Mouse (Mus musculus): ENCODE measurements at regions not wholly inside any gene's neighbourhood (a gene's known extent, or its start where the extent isn't known, plus 50 kb on each side); places are given as distances from the start of the nearest gene placed in this dataset.

DNA sequence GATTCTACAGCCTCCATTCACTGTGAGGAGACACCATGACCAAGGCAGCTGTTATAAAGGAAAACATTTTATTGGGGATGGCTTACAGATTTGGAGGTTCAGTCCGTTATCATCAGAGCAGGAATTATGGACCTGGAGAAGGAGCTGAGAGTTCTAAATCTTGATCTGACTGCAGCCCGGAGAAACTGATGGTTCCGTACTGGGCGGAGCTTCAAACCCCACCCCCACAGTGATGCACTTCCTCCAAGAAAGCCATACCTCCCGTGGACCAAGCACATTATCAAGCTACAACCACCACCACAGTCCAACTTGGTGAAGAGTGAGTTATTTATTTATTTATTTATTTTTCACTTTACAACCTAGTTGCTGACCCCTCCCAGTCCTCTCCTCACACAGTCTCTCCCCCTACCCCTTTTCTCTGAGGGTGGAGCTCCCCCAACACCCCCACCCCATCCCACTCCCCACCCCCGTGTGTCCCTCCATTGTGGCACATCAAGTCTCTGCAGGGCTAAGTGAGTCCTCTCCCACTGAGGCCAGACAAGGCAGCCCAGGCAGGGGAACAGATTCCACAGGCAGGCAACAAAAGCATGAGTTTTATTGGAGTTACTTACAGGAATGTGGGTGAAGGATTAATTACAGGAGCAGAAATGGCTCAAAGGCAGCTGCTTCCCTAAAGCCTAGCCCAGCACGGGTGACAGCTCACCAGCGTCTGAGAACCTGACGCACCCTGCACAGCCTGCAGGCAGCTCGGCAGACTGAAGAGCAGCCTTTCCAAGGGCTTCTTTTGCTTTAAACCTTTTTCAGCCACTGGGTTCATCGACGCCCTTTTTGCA, 67.8 kb upstream of the Enpep start (continued):
- TF ChIP-seq MAFK (IDR thresholded peaks at IDR 0.05; ENCODE audit: insufficient replicate concordance, low read length) (no peak), MAX (IDR thresholded peaks at IDR 0.05; ENCODE audit: low read length) (peak; percentile 32; the same call in 1 of the 2 replicates), NRF1 (IDR thresholded peaks at IDR 0.05; ENCODE audit: low read depth, low read length) (no peak), RCOR1 (conservative IDR thresholded peaks at IDR 0.05; ENCODE audit: low read depth, low read length) (no peak), JUN (IDR thresholded peaks at IDR 0.05; ENCODE audit: insufficient read depth, low read depth, low read length) (no peak), MEF2A (IDR thresholded peaks at IDR 0.05; ENCODE audit: borderline replicate concordance, low read depth, low read length) (no peak), TBP (conservative IDR thresholded peaks at IDR 0.05; ENCODE audit: low read depth, low read length) (peak; percentile 71), ZMIZ1 (IDR thresholded peaks at IDR 0.05; ENCODE audit: low read depth, low read length) (peak; percentile 59; the same call in 1 of the 2 replicates), SMC3 (IDR thresholded peaks at IDR 0.05; ENCODE audit: low read depth, low read length) (no peak), GABPA (IDR thresholded peaks at IDR 0.05; ENCODE audit: insufficient replicate concordance, low read depth, low read length) (no peak), HCFC1 (IDR thresholded peaks at IDR 0.05; ENCODE audit: low read depth, low read length) (peak; percentile 39), NELFE (IDR thresholded peaks at IDR 0.05; ENCODE audit: low read depth, low read length) (peak; percentile 81), CHD1 (IDR thresholded peaks at IDR 0.05; ENCODE audit: low read depth, low read length) (no peak), TCF12 (IDR thresholded peaks at IDR 0.05; ENCODE audit: low read depth, low read length) (peak; percentile 78), CHD2 (IDR thresholded peaks at IDR 0.05; ENCODE audit: low read length) (no peak), UBTF (IDR thresholded peaks at IDR 0.05; ENCODE audit: low read depth, low read length) (no peak), ELF1 (IDR thresholded peaks at IDR 0.05; ENCODE audit: low read depth, low read length) (peak; percentile 76)

DNA sequence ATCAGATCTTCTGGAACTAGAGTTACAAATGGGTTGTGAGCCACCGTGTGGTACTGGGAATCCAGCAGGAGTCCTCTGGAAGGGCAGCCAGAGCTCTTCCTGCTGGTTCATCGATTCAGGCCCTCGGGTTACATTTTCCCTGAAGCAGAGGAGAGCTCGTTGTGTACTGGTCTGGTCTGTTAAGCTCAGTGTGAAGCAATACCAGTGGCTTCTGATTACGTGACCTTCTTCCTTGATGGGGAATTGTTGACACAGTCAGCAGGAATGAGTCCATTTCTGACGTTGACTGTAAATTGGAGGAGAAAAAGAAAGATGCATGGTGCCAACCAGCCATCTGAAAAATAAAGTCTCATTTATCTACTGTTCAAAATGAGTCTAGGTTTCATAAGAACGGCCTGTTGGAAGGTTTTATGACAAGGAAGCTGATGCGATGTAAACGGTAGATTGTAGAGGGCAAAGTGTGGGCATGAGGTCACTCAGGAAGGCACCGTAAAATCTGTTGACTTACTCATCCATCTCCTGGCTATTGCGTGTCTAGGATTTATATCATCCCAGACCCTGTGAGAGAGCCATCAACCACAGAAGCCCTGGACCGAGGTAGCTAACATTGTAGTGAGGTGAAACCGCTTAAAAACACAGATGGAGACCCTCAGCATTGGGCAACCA, 79.0 kb upstream of the Enpep start:
- Histone ChIP-seq H3K27ac (ENCODE audit: insufficient read depth, low read depth) (no peak overlapping the region), H3K36me3 (replicated peaks in 1 of 2; ENCODE audit: control insufficient read depth in 1 of 2, insufficient read depth in 1 of 2, low read length in 1 of 2) (peaks cover 0 to 19% of the 10 kb centered on the region in 2 experiments), H3K79me2 (replicated peaks; ENCODE audit: control insufficient read depth, extremely low read depth, insufficient read depth, poor library complexity, severe bottlenecking) (no peaks in the 10 kb centered on the region), H3K9ac (ENCODE audit: insufficient read depth, low read depth) (no peak overlapping the region), H3K4me3 (replicated peaks in 1 of 3; ENCODE audit: low read depth in 2 of 3, low read length in 2 of 3, poor library complexity in 1 of 3) (no peak overlapping the region), H3K9me3 (replicated peaks; ENCODE audit: low read length) (no peaks in the 10 kb centered on the region), H3K4me1 (ENCODE audit: control insufficient read depth in 1 of 2, insufficient read depth in 2 of 2) (no peaks in the 10 kb centered on the region), H3K27me3 (replicated peaks) (no peaks in the 10 kb centered on the region), H3K4me2 (ENCODE audit: insufficient read depth, low read depth, poor library complexity, severe bottlenecking) (no peak overlapping the region)
- TF ChIP-seq E2F4 (IDR thresholded peaks at IDR 0.05; ENCODE audit: insufficient replicate concordance, low read depth, low read length) = no peak
- no peak for DNase-seq (ENCODE audit: extremely low read depth)
- in situ Hi-C loops (cut with MboI; ENCODE audit: low pct_ligation_motif_present, low pct_unique_long_range_greater_than_20kb, low sequenced_read_pairs) = no loop called here
- dilution Hi-C loops (cut with MboI; ENCODE audit: extremely low pct_ligation_motif_present, extremely low pct_unique_long_range_greater_than_20kb, low sequenced_read_pairs) = no loop called here

Measured in CH12.LX (cell line).